Mouse (Mus musculus) heart, postnatal 36 days (tissue): Measurements from ENCODE around the gene Gm5426. TPM values are rescaled to one million over a fixed set of nuclear protein-coding genes. Genes with fewer than 3 reads are reported as not detected.
"Not testable (repeated sequence)": the region's sequence is repeated elsewhere in the genome, so short reads cannot be mapped to it uniquely, and the experiment has no call there.

Source experiments
- DNase-seq, 2 experiments: peaks; one replicate each; pipeline ENCODE4 v3.0.0; 2021 to 2022
- intact Hi-C: fragments of 180-260 bp; cut with DNase I; formaldehyde crosslinking; loops from one replicate; pipeline ENCODE4 v1.15.1; 2025
- total RNA-seq, 2 experiments: library from RNA; stranded (reverse); gene quantifications; 2 replicates each; pipeline ENCODE4 v1.2.3; 2021

Gene Gm5426
- total RNA-seq: not detected

DNA sequence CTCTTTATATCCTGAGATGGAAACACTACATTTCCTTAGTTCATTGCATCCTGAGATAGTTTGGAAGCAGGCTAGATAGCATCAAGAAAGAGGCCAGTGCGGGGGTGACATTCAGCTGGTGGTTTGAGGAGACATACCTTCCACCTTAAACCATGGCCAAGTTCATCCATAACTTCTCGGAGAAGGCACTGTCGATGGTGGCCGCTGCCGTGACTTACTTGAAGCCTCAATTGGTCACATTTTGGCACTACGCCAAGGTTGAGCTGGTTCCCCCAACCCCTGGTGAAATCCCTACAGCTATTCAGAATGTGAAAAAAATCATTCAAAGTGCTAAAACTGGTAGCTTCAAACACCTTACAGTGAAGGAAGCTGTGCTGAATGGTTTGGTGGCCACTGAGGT, at the start of gene Gm5426:
Gene Gm5426 (plus strand): TSS at position 153 of the 400 bp plus-strand sequence.
- intact Hi-C loops, DNase-seq: not testable (repeated sequence)

DNA sequence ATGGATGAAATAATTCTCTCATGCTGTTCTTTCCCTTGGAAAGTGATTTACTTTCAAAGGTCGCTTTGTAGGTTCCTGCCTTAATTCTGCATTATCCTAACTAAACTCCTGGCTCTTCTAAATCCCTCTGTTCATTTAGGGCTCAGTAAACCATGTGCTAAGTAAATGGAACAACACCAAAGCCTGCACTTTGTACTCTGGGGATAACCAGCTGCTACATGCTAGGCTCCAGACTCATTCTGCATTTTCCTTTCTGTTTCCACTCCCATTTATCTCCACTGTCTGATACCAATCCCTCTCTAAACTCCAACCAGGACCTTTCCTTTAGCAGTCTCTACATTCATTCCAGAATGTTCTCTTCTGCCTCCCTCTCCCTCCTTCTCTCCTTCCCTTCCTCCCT, 46.7 kb upstream of the Gm5426 start:
- intact Hi-C loops: no loop called here
- no peak for DNase-seq

DNA sequence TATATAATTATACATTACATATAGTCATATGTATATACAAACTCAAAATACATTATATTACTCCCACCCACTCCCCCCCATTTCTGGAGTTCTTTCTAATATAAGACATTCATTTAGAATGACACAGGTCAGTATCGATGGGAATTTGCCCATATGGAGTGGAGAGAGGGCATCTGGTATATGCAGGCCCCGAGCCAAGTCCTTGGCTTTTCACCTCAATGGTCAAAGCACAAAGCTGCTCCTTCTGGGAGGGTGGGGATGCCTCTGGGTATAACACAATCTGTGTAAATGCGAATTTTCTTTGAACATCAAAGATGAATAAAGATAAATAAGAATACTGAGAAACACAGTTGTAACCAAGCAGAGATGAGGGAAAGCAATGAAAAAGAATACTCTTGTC, 46.0 kb upstream of the Gm5426 start:
- intact Hi-C loops: no loop called here
- no peak for DNase-seq

DNA sequence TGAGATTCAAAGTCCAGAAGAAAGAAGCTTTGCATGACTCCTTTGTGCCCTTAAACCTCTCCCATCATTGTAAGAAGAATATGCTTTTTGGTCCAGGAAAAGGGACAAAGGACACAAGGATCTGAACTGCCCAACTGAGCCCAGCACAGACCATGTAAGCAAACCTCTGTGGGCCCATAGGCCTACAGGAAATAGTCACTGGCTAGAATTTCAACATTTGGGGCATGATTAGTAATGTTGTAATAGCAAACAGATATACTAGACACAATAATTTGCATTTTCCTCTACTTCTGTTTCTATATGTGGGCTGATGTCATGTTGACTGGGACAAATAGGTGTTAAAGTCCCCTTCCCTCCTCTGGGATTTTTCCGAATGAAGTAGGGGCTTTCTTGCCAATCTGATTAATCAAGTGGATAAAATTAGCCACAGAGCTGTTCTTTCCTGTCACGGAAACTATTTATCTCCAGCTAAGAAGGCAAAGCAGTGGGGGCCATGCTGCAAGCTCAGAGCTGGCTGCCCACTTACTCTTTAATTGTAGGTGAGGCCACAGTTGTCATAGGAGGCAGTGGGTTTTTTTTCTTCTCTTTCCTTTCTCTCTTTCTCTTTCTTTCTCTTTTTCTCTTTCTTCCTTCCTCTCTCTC, 42.4 kb upstream of the Gm5426 start:
- intact Hi-C loops: no loop called here
- DNase-seq: no peak

DNA sequence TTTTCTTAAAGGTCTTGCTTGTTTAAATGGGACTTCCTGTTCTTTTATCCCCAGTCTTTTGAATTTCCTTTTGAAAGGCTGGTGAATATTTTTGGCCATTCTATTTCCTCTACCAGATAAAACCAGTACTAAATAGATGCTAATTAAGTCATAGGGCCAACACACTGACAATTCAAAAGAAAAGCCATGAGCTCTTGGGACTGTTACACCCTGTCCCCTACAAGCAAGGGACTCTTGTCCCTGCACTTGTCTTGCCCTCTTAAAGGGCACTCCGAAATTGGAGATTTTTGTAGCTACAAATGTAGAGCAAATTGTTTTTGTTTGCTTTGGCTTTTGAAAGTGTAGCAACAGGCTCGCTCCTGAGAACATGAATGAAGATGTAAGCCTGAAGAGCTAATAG, 41.8 kb upstream of the Gm5426 start:
- intact Hi-C loops: no loop called here
- DNase-seq: no peak

DNA sequence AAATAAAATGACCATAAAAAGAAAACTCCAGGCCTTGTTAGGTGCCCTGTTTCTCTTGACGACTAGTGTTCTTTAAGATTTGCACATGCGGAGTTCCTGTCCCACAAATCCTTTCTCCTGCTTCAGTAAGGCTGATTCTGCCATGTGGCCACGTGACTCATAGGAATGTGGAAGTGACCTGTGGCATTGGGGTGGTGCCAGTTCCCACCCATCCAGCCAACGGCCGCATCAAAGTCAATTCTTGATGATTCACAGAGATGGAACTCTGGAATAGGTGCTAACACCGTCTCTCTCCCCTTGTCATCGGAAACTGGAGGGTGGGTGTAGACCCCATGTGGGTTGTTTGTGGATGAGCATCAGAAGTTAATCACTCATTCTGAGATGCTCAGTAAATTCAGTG, 39.7 kb upstream of the Gm5426 start:
- intact Hi-C loops: no loop called here

DNA sequence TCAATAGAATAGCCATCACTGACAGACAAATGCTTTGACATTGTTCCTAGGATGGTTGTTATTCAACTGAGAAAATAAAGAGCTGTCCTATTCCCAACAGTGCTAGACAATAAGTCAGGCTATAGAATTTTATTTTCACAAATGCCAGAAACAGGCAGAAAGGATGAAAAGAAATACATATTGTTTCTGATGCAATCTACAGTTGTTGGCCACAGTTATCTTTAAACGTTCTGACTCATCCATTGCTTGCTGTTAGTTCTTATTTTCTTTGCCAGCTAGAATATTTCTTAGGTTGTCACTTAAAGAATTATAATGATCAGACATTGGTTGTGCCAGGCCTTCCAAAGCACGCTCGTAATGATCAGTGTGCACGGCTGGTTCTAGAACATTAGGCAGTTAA, 35.4 kb upstream of the Gm5426 start:
- no peak for DNase-seq

More for the DNA sequence above, 39.7 kb upstream of the Gm5426 start:
- DNase-seq: no peak

DNA sequence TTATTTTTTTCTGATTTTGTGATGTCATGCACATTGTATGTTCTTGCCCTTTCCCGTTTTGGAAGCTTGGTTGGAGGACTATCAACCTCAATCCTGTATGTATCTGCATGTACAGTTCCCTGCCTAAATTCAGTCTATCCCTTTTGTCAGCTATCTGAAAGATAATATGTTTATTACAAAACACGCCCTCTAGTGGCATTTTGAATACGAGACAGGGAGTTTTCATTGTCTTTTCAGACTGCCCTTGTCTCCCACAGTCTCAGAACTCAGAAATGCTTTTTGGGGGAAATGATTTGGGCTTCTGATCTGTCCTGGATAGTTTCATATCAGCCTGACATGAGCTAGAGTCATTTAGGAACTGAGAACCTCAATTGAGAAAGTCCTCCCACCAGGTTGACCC, 32.2 kb upstream of the Gm5426 start:
- DNase-seq: no peak
- intact Hi-C loops: no loop called here

More for the DNA sequence above, 35.4 kb upstream of the Gm5426 start:
- intact Hi-C loops: no loop called here

DNA sequence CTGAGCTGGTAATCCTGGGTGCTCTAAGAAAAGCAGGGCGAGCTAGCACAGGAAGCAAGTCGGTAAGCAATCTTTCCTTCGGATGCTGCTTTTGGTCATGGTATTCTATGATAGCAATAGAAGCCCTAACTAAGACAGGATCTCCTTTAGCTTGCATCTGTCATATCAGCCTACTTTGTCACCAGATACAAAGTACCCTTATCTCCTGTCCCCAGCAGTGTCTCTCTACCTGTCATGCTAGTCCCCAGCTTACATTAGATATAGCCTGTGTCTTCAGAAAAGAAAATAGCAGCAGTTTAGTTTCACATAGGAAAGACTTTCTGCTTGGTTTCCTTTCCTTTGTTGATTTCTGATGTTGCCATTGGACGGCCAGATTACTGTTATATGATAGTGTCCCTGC, 31.8 kb upstream of the Gm5426 start:
- intact Hi-C loops: no loop called here
- DNase-seq: no peak

DNA sequence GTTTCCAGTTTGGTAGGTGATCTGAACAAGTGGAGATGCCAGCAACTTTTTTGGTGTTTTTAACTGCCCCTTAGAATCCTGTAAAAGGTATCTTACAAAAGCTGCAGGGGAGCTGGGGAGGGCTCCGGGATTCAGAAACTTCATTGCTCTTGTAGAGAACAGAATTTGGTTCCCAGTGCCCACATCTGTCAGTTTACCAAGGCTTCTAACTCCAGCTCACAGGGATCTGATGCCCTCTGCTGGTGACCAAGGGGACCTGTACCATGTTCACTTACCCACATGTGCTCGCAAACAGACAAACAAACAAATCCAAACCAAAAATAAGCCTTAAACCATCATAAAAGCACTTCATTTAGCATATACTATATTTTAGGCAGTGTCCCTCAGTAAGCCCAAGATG, 31.3 kb upstream of the Gm5426 start:
- intact Hi-C loops: no loop called here
- DNase-seq: no peak

DNA sequence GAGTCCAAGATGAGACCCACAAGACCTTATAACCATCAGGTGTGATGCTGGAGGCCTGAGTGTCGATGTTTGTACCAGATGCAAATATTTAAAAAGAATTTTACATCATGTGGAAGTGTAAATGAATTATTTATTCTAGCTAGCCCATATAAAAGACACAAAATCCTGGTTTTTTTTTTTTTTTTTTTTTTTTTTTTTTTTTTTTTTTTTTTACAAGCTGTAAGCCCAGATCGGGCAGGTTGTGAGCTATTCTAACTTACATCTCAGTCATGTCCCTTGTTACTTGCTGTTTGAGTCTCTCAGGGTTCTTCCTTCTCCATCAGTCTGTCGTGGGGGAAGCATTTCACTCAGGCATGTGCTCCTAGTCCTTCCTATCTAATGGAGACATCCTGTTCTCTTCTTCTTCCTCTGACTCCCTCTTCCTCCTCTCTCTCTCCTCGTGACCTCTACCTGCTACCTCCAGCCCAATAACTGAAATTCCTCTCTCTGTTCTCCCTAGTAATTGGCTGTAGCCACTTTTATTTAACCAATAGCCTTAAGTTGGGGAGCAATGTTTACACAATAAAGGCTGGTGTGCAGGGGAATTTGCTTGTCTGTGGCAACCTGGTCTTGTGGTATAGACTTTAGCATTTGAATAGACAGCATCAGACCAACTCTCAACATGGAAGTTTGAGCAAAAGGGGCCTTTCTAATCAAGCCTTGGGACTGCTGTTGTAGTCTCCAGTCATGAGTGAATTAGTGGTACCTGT, 29.3 kb upstream of the Gm5426 start:
- intact Hi-C loops: no loop called here
- no peak for DNase-seq

DNA sequence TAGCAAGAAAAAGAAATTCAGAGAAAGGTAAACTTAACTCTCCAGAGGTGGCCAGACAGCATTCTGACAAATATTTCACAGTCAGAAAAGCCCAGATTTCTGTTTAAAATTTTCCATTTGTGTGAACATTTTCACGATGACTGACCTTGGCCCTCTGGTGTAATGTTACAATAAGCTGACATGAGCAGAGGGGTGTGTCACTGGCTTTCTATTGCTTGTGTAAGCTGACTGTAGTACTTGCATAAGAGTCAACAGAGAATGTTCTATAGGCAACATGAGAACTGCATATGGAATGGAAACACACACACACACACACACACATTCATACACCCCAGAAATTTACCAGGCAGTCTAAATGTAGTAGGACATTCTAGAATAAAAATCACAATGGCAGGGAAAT, 28.6 kb upstream of the Gm5426 start:
- DNase-seq: no peak
- intact Hi-C loops: no loop called here

DNA sequence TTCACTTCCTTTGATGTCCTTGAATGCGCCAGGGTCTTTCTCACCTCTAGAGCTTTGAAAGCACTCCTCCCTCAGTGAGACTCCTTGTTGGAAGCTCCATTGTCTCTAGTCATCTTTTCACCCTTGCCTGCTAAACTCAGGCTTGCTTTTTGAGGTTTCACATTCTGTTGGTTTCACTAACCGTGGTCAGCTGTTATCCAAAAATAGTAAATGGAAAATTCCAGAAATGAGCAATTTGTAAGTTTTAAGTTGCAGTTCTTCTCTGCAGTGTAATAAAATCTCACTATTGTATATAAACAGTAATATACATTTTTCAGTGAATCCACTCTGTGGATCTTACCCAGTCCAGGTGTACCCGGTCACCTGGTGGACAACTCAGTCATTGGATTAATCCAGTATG, 21.1 kb upstream of the Gm5426 start:
- intact Hi-C loops: no loop called here
- no peak for DNase-seq

DNA sequence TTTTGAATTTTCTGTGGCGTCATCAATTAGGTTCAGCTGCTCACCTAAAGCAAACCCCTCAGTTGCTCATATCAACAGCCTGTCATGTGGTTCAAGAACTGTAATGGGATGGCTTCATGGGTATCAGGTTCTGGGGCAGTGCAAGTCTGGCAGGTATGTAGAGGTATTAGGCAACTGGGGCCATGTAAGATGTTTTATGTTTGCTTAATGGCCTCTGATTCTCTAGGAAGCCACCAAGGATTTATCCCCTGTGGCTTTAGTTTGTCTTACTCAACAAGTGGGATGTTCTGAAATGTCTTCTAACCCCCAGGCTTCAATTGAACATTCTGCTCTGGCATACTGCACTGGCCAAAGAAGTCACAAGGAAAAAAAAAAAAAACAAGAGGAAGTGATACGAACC, 15.6 kb upstream of the Gm5426 start:
- no peak for DNase-seq
- intact Hi-C loops: no loop called here

DNA sequence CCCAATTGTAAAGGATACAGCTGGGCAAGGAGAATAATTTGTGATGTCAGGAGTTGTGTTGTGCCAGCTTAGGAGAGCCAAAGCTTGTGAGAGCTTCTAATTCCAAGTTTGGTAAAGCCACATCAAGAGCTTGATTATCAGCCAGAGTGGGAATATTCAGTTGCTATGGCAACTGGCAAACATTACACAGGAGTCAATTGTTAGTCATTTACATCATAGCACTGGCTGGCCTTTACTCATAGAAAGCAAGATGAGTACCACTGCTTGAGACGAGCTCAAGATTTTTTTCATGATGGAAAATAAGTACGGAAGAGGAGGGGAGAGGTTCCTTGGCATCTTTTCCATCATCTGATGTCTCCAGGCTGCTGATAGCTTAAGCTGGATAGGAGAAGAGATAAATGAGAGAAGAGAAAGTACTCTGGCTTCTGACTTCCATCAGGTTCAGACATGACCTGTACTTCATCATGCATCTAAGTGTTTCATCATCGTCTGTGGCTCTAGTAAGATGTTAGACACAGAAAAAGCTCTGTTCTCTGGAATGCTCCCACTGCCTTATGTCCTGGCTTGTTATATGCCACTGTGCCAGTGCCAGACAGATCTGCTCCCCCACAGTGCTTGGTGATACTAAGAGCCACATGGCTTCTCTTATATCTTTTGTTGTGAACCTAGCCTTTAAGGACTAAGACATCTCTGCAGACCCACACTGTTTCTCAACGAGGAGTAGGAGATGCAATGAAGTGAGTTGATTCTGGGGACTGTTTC, 15.0 kb upstream of the Gm5426 start:
- intact Hi-C loops: no loop called here
- no peak for DNase-seq

DNA sequence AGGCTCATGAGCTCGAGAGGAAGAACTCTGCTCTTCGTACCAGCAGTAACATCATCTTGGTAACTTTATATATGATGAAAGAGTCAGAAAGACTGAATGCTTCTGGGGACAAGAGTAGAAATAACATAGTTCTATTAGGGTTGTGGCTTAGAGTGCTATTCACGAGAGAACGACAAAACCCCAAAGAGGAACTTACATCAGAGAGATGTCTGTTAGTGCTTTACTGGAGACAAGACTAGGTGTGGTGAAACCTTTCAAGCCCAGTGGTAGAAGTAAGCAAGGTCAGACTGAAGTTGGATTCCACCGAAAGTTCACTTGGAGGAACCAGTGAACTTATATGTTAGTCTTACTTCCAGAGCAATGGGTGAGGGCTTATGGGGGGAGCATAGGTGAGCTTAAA, 12.5 kb upstream of the Gm5426 start:
- intact Hi-C loops: no loop called here
- no peak for DNase-seq

DNA sequence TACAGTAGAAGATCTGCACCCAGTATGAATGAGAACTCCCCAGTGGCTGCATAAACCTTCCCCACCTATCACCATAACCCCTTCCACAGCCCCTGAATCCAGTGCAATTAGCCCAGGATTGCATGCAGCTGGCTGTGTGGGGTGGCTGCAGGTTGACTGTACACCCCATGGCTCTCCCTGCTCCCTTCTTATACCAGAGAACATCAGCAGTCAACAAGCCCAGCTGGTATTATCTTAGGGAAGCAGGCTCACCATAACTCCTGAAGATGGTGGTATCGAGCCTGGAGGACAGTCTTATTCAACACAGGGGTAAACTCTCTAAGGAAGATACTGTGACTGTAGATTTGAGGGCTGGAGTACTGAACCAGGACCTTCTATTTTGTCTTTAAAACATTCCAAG, 12.1 kb upstream of the Gm5426 start:
- no peak for DNase-seq
- intact Hi-C loops: no loop called here

DNA sequence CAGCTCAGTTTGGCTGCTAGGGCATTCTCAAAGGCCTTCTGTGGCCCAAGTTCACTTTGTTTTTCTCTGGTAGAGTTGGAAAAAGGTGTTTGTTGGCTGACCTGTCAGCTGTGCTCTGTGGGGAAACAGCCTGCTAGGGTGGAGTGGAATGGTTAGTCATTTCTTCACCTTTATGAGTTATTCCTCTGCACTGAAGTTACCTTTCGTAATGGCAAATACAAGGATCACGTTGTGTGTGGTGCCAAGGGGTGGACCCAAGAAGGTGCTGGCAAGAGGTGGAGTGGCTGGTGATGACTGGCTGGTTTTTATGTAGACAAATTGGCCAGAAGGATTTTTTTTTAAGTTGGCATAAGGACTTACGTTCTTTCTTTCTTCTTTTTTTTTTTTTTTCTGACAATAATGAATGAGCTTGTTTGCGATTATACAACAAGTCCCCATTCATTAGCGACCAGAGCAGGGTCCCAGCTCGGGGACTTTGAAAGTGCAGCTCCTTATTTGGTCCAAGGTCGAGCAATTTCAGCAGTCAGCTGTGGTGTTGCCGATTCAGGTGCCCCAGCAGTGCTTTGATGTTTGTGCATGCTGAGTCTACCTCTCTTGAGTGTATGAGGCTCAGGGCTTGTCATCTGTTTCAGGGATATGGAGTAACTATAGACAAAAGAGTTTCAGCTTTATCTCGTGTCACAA, 10.5 kb upstream of the Gm5426 start:
- intact Hi-C loops: no loop called here
- no peak for DNase-seq

DNA sequence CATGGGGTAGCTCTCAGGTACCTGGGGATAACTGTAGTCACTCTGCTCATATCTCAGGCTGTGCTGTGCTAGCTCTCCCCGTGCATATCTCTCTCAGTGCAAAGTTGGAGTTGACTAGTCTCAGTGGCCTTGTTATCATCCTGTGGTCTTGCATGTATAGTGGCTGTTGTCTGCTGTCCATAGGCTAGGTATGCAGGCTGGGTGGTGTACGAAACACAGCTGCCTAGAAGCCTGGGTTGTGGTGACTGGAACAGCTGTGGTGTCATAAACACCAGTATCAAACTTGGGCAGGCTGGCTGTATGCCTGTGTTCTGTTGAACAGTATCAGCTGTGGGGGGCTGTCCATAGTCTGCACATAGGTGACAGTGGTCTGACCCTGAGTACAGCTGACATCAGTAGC, 7.2 kb upstream of the Gm5426 start:
- DNase-seq: no peak
- intact Hi-C loops: no loop called here

DNA sequence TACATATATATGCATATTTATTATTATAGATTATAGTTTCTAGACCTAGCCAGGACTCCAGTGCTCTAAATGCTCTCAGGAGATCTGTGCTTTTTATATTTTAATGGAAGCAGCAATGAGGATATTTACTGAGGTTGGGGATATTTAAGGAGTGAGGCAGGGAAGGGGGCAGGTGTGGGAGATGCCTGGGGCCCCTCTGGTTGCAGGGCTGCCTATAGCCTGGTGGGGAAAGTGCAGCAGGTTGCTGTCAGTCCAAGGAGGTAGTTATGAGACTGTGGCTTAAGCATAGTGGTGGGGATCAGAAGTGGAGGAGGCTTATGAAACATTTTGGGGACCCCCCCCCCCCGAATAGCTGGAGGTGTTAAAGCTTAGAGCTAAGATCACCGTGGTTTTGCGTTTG, 6.0 kb upstream of the Gm5426 start:
- DNase-seq: no peak
- intact Hi-C loops: loop anchor here (5.0 kb wide), 1 partner anchor 1032 kb away; no protein-coding TSS in a partner anchor

DNA sequence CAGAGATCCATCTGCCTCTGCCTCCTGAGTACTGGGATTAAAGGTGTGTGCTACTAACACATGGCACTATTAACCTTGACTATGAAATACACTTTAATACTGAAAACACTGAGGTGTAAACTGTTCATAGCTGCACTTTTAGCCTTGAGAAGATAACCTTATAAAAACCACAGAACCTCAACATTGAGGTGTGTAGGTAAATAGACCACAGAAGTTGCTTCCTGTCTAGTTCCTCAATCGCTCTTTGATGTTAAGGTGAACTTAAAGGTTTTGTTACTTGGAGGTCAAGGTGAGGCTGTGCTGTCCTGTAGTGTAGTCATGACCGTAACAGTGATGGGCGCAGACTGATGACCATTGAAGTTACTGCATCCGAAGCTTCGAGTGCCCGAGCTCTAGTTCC, 5.3 kb upstream of the Gm5426 start:
- intact Hi-C loops: loop anchor here (5.0 kb wide), 1 partner anchor 1031 kb away; no protein-coding TSS in a partner anchor
- no peak for DNase-seq
